Mouse (Mus musculus): ENCODE measurements around the gene Ssr1. TPM values are rescaled to one million over a fixed set of nuclear protein-coding genes. Genes with fewer than 3 reads are reported as not detected.

Gene Ssr1
- 38.8 and 63.1 TPM in 2 replicates for polyA plus RNA-seq (2021; fragmentation: Nextera tagmentation)
- long read RNA-seq, experiment 1, full-length matches to known transcripts = 250 of 285 reads
- long read RNA-seq, experiment 1, partial matches to known transcripts = 6 of 285 reads
- long read RNA-seq, experiment 1, other reads (novel, unspliced or antisense) = 29 of 285 reads
- long read RNA-seq, experiment 2, full-length matches to known transcripts = 45 of 292 reads
- long read RNA-seq, experiment 2, partial matches to known transcripts = 6 of 292 reads
- long read RNA-seq, experiment 2, other reads (novel, unspliced or antisense) = 241 of 292 reads

DNA sequence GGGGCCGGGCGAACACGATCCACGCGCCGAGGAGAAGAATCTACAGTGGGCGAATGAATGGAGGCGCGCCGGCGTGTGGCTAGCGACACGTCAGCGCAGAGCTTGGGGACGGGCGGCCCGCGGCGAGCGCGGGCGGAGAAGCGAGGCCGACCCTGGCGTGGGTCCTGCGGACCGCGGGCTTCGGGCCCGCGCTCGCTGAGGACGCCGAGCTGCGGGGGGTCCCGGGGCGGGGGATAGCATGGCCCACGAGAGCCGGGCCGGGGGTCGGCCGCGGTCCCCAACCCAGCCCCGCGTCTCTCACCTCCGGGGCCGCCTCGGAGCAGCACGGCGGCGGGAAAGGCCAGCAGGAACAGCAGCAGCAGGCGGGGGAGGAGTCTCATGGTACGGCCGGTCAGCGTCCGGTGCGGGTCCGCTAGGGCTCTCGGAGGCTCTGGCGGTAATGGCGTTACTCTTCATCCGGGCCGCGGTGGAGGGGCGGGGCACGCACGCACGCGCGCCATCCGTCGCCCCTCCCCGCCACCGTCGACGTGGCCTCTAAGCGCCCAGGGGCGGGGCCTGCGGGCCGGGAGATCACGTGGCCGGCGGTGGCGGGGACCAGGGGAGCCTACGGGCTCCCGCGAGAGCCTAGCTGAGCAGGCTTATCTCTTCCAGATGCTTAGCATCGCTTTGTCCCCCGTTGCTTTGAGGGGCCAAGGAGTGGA, at the start of gene Ssr1:
Gene Ssr1, minus strand, starts transcription at position 514 of the 701 bp plus-strand sequence.

DNA sequence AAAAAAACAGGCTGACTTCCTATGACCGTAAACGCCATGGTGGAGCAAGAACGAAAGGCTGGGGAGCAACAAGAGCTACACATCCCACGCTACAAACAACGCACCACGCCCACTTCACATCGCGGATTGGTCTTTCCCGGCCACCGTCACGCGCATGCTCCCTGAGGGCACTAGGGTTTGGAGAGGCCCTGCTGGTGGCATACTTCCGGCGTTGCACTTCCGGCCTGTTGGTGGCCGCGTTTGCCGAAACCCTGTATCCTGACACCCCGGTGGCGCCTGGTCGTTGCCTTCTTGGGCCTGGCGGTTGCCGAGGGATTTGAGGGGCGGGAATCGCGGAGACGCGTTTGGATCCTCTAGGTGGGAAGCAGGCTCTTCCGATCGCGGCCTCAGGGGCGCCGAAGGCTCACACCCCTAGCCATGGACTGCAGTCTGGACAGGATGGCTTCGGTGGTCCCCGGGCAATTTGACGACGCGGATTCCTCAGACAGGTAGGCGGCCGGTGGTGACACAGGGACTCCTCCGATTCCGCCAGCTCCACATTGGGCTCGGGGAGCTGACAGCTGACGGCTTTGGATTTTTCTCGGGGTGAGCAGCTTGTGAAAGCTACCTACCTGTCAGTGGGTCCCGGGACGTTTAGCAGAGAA, 43.1 kb upstream of the Ssr1 start, which contains the start of gene Cage1:
Gene Cage1, minus strand, starts transcription at position 26 of the 644 bp plus-strand sequence.

DNA sequence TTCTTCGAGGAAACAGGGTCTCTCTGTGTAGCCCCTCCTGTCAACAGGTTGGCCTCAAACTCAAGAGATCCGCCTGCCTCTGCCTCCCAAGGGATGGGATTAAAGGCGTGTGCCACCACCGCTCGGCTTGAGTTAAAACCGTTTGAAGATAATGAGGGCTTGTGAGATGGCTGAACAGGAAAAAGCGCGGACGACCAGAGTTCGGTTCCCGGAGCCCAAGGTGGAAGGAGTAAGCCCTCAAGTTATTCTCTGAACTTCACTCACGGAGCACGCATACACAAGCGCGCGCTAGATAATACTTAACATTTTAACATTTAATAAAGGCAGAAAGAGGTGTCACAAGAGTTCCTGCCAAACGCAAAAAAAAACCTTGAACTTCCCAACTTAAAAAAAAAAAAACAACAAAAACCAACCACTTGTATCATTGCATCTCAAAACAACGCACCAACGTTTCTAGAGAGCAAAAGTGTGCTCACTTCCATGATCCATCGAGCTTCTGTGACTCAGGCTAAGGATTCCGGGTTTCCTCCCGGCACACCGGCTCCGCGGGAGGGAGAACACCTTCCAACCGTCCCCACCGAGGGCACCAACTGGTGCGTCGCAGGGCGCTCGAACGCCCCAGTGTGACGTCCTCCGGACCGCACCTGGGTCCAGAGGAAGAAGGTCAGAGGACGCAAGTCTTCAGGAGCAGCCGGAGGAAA, 42.5 kb upstream of the Ssr1 start, which contains the start of gene Riok1:
Gene Riok1, plus strand, starts transcription at position 653 of the 701 bp plus-strand sequence.

Other genes starting within 250 kb of the Ssr1 start
- 0.96 and 2.9 TPM in 2 replicates for gene Rreb1, start 215.8 kb downstream of the Ssr1 start, polyA plus RNA-seq (2021; fragmentation: Nextera tagmentation)
- 8.9 and 9.2 TPM in 2 replicates for gene Riok1, start 42.8 kb upstream of the Ssr1 start, polyA plus RNA-seq (2021; fragmentation: Nextera tagmentation)
- 3.5 TPM in 2 replicates for gene Cage1, start 42.9 kb upstream of the Ssr1 start, polyA plus RNA-seq (2021; fragmentation: Nextera tagmentation)
- gene Dsp, start 157.1 kb upstream of the Ssr1 start, polyA plus RNA-seq (2021; fragmentation: Nextera tagmentation) = 0.06 TPM in 1 of 2 replicates, not detected in the other
- 11.1 and 12.7 TPM in 2 replicates for gene Snrnp48, start 210.7 kb upstream of the Ssr1 start, polyA plus RNA-seq (2021; fragmentation: Nextera tagmentation)

Data from left cerebral cortex, adult 6 months (tissue).